Comparison of ENCODE assay signal across 14 mouse cellular contexts in the genomic region with DNA sequence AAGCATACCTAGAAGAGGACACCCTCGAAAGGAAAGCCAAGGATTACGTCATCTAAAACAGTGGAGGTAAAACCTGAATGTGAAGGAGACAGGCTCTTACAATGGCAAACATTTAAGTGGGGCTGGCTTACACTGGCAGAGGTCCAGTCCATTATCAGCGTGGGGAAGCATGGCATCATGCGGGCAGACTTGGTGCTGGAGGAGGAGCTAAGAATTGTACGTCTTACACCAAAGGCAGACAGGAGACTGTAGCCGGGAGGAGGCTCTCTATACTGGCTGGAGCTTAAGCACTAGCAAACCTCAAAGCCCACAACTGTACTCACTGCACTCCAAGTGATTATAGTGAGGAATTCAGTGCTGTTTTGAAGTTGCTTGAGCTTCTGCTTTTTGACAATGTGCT.
DNase-seq lines count a peak whose midpoint lies in the region; ATAC-seq lines count a peak whose summit lies in the region.
"Had no signal": no experiment of that assay in that cellular context is flagged by ENCODE, and none has a peak within 500 bp of the region (broad histone marks: within the 10 kb centered on the region; RNA-seq: fewer than 3 reads in every experiment).

No protein-coding gene starts in this region.

- H3K4me1 ChIP-seq in heart, embryonic 14.5 days (ENCODE audit: control insufficient read depth in 2 of 2, insufficient read depth in 2 of 2, low read length in 2 of 2) = peaks cover 6 to 7% of the 10 kb centered on the region in 2 experiments; a peak in 3 of 4 replicates
- H3K4me1 ChIP-seq in liver, embryonic 12.5 days = peaks cover 21% of the 10 kb centered on the region
- H3K4me1 ChIP-seq in forebrain, embryonic 14.5 days (ENCODE audit: control insufficient read depth, insufficient read depth, low read length) = 0 out of 2 replicates have a peak, but pooled peaks cover 3% of the 10 kb centered on the region
- H3K4me1 ChIP-seq: hindbrain, embryonic 15.5 days; kidney, embryonic 15.5 days had no signal

- H3K9me3 ChIP-seq in heart, embryonic 14.5 days (ENCODE audit: control insufficient read depth, low read length) = no peaks in the 10 kb centered on the region
- no peaks in the 10 kb centered on the region for H3K9me3 ChIP-seq in liver, embryonic 12.5 days (replicated peaks)
- no peaks in the 10 kb centered on the region for H3K9me3 ChIP-seq in forebrain, embryonic 14.5 days (replicated peaks; ENCODE audit: control insufficient read depth, low read length)
- H3K9me3 ChIP-seq: embryonic facial prominence, embryonic 13.5 days; hindbrain, embryonic 15.5 days; kidney, embryonic 15.5 days had no signal

- no peak for DNase-seq in heart, adult 8-10 months (ENCODE audit: low spot score)
- DNase-seq in MEL-GATA-1-ER (ENCODE audit: extremely low read depth, low read depth) = peak; percentile 44
- peak; percentile 72 for DNase-seq in lung, postnatal 25 days (ENCODE audit: low spot score)
- DNase-seq in layer of hippocampus, postnatal 36 days = no peak
- DNase-seq in forebrain, embryonic 14.5 days (ENCODE audit: low spot score) = no peak
- DNase-seq: cerebellum, adult 8-10 months had no signal

- H3K9ac ChIP-seq in heart, embryonic 14.5 days (ENCODE audit: low read length) = no peak overlapping the region
- no peak overlapping the region for H3K9ac ChIP-seq in liver, embryonic 12.5 days
- no peak overlapping the region for H3K9ac ChIP-seq in forebrain, embryonic 14.5 days (ENCODE audit: low read length)
- H3K9ac ChIP-seq: embryonic facial prominence, embryonic 13.5 days; hindbrain, embryonic 15.5 days; kidney, embryonic 15.5 days had no signal

- H3K4me2 ChIP-seq in heart, embryonic 14.5 days (ENCODE audit: low read length) = no peak overlapping the region; the same call in 1 of the 2 replicates
- no peak overlapping the region for H3K4me2 ChIP-seq in liver, embryonic 12.5 days
- no peak overlapping the region for H3K4me2 ChIP-seq in forebrain, embryonic 14.5 days (ENCODE audit: low read length)
- H3K4me2 ChIP-seq: embryonic facial prominence, embryonic 13.5 days; hindbrain, embryonic 15.5 days; kidney, embryonic 15.5 days had no signal

- H3K27ac ChIP-seq in heart, embryonic 14.5 days (replicated peaks in 1 of 2; ENCODE audit: control insufficient read depth in 1 of 2, insufficient read depth in 1 of 2, low read depth in 2 of 2, low read length in 2 of 2) = no peak overlapping the region
- peak overlapping the region; percentile 67 for H3K27ac ChIP-seq in liver, embryonic 12.5 days
- no peak overlapping the region for H3K27ac ChIP-seq in forebrain, embryonic 14.5 days (ENCODE audit: low read depth, low read length)
- H3K27ac ChIP-seq: embryonic facial prominence, embryonic 13.5 days; hindbrain, embryonic 15.5 days; kidney, embryonic 15.5 days; macrophage had no signal

- peak; percentile 43; the same call in 1 of the 2 replicates for ATAC-seq in heart, embryonic 14.5 days (ENCODE audit: insufficient number of reproducible peaks, insufficient read depth, low FRiP score, low read depth)
- no peak for ATAC-seq in liver, embryonic 12.5 days
- no peak; the same call in 1 of the 2 replicates for ATAC-seq in erythroblast, adult 5-6 weeks (replicated peaks; ENCODE audit: low FRiP score, poor library complexity, severe bottlenecking)
- ATAC-seq in forebrain, embryonic 14.5 days = no peak

- WGBS in heart, embryonic 14.5 days = 21% methylated on average over 6 of the region's 6 CpGs
- WGBS in liver, embryonic 12.5 days (ENCODE audit: insufficient replicate concordance) = 39% methylated on average over 6 of the region's 6 CpGs
- 58% methylated on average over 6 of the region's 6 CpGs for WGBS in forebrain, embryonic 14.5 days

- no peaks in the 10 kb centered on the region for H3K27me3 ChIP-seq in heart, embryonic 14.5 days (ENCODE audit: control insufficient read depth, insufficient read depth, low read length)
- H3K27me3 ChIP-seq in liver, embryonic 12.5 days (replicated peaks) = no peaks in the 10 kb centered on the region
- H3K27me3 ChIP-seq in forebrain, embryonic 14.5 days (replicated peaks; ENCODE audit: control insufficient read depth, insufficient read depth, low read length) = no peaks in the 10 kb centered on the region
- H3K27me3 ChIP-seq: embryonic facial prominence, embryonic 13.5 days; hindbrain, embryonic 15.5 days; kidney, embryonic 15.5 days had no signal

- no peak overlapping the region for H3K4me3 ChIP-seq in heart, embryonic 14.5 days (ENCODE audit: control insufficient read depth in 1 of 2, insufficient read depth in 1 of 2, low read depth in 1 of 2, low read length in 2 of 2)
- no peak overlapping the region for H3K4me3 ChIP-seq in liver, embryonic 12.5 days
- H3K4me3 ChIP-seq in forebrain, embryonic 14.5 days (ENCODE audit: low read depth, low read length) = no peak overlapping the region
- H3K4me3 ChIP-seq: embryonic facial prominence, embryonic 13.5 days; hindbrain, embryonic 15.5 days; kidney, embryonic 15.5 days; myocyte had no signal

- no peaks in the 10 kb centered on the region for H3K36me3 ChIP-seq in heart, embryonic 14.5 days (ENCODE audit: control insufficient read depth, insufficient read depth, low read length)
- H3K36me3 ChIP-seq in liver, embryonic 12.5 days = no peaks in the 10 kb centered on the region
- no peaks in the 10 kb centered on the region for H3K36me3 ChIP-seq in forebrain, embryonic 14.5 days (ENCODE audit: control insufficient read depth, insufficient read depth, low read length)
- H3K36me3 ChIP-seq: embryonic facial prominence, embryonic 13.5 days; hindbrain, embryonic 15.5 days; kidney, embryonic 15.5 days had no signal

Comparison
In these comparisons a context has a peak if more than half of its experiments do, and no peak if none do; other contexts are left out.
1. DNase-seq: peak in MEL-GATA-1-ER (single experiment) and lung, postnatal 25 days (single experiment); none in heart, adult 8-10 months (single experiment), layer of hippocampus, postnatal 36 days (0 of 2) and forebrain, embryonic 14.5 days (single experiment).